Mouse (Mus musculus) telencephalon, adult 2 months (tissue): ENCODE measurements at regions not wholly inside any gene's neighbourhood (a gene's known extent, or its start where the extent isn't known, plus 50 kb on each side); places are given as distances from the start of the nearest gene placed in this dataset.

Source experiments
- DNase-seq: peaks from one replicate; pipeline ENCODE4 v3.0.0-alpha.2; 2011; ENCODE audit warnings: low read depth, low spot score

DNA sequence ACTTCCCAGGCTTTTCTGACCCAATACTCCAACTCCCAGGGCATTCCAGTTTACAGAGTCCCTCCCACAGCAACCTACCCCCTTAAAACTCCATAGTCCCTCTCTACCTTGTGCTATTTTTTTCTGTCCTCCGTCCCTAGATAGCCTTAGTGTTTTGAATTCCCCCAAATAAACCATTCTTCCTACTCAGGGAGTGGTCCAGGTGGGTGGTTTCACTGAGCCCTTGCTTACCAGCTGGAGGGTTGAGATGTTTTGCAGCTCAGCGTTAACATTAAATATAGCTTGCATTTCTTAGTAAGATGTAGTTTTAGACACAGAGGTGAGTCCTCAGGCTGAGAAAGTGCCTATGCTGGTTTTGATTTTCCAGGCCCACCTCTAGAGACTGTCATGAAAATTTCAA lies 313.0 kb downstream of the Bmper start:
- DNase-seq, result peak; percentile 33

DNA sequence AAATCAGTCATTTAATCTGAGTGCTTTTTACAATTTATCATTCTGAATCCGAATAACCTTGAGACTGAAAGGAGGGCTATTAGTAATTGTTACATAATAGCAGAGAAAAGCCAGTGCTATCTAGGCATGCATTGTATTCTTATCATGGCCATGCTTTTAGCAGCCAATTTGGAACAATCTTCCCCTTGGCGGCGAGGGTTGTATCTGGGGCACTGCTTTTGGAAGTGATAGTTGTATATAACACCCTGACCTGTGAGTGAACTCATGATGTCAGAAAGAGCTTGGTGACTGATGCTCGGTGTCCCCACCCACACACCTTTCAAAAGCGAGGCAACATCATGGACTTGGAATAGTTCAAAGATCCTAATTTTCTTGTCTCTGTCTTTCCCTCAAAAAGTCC lies 315.2 kb downstream of the Bmper start:
- DNase-seq, result no peak

DNA sequence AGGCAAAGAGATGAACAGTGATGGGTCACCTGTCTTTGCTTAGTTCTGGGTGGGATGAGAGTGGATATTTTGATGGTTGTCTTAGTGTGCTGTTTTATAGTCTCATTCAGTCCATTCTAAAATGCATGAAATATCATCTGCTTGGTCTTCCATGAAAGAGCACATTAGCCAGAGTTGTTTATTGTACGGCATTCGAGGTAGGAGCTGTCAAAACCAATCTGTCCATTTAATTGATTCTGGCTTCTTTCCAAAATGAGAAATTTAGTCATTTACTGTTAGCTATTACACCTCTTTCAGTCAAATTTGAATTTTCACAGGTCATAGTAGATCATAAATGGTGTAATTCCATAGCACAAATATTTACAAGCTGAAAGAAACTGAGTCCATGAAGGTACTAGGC lies 328.8 kb downstream of the Bmper start:
- no peak for DNase-seq

DNA sequence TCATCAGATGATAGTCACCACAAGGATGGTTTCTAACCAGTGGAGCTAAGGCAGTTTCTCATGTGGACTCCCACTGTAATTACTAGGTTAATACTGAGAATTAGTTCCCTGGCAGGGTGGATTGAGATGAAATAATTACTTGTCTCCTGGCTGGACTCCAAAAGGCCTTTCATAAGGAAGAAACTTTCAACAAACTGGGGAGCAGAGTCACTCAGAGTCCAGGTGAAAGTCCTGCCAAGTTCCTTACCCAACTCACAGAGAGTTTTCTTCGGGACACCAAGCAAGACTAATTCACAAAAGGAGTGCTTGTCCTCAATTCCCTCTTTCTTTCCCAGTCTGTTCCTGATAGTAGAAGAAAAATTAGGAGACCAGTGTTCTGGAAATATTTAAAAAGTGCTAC lies 330.9 kb downstream of the Bmper start:
- no peak for DNase-seq

DNA sequence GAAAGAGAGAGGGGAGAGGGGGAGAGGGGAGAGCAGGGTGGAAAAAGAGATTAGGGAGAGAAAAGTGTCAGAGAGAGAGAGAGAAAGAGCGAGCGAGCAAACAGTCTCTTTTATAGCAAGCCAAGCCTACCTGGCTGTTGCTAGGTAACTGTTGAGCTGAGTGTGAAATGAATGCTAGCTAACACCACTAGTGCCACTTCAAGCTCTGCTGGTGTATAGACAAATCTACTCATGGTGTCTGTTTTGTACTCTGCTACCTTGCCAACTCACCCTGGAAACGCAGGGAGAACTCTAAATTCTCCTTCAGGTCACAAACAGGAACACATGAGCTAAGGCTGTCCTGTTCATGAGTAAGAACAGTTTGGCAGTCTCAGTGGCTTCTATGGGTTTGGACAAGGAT lies 334.7 kb downstream of the Bmper start:
- no peak for DNase-seq

DNA sequence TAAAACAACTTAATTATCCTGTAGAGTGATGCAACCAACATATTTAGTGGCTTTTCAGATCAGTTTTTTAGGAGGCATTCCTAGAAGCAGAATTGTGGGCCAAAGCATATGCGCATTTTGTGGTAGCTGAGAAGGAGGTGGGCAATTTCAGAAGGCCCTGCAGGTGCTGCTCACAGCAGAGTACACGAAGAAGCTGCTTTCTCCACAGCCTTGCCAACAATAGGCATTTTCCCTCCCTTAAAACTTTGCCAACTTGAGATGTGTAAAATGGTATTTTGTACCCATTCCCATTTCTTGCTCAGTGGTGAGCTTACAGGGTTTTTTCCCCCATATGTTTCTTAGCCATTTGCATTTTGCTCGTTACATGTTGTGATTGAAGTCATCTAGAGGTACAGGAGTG lies 339.0 kb downstream of the Bmper start:
- DNase-seq, result no peak

DNA sequence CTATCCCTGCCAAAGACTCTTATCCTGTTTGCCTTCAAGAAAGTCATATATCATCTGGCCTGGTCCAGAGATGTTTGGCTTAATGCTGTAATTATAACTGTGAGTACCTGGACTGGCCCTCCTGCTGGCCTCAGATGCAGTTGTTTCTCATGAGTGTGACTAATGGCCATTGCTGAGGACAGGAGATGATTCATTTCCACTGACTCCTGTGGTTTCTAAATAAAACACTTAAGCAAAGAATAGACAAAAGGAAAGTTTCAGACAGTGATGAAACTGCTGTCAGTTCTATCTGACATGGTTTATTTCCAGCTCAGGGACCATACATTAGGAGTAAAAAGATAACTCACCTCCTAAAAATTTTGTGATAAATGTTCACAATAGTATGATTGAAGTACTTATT lies 344.2 kb downstream of the Bmper start:
- no peak for DNase-seq

DNA sequence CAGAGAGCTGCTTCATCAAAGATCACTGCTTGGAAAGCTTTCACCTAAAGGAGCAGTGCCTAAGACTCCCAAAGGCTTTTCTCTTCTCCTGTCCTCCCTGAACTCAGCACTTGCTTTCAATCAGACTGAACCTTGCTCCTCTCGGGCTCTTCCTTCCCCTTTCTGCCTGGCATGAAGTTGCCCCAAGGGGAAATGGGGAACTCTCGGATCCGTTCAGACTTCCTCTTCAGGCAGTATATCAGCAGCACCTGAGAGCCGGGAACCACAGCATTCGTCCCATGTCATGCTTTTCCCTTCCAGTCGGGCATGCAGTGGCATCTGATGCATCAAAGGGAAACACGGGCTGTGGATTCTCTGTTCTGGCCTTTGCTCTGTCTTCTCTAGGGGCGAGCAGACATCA lies 347.3 kb downstream of the Bmper start:
- DNase-seq, result no peak

DNA sequence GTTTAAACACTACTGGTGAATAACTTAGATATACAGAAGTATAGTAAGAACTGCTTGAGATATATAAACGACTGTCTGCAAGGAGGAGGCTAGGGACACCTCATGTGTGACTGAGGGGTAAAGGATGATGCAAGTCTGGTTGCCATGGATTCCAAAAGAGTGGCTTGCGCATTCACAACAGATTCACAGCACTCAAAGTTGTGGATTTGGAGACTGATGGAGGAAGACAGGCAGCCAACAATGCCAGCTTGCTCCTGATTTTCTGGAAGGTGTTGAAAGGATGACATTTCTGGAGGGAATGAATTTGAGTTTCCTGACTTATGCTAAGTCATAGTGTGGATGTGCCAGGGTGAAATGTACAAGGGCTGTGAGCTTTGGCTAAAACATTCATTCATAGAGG lies 353.4 kb downstream of the Bmper start:
- no peak for DNase-seq

DNA sequence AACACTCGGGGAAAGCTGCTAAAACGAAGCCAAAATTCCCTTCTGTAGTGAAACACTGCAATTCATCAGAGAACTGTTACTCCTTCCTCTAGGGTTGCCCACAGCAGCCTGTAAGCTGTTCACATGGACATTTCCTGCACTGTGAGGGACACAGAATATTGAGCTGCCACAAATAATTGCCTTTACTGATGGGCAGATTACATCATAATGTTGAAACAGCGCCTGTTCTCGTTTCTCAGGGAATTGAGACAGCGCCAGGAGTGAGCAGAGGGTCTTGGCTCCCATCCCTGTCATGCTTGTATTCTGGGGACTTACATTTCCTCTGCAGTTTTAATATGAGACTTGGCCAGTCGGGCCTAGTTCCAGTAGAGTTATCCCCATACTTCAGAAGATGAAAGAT lies 357.3 kb downstream of the Bmper start:
- DNase-seq, result no peak

DNA sequence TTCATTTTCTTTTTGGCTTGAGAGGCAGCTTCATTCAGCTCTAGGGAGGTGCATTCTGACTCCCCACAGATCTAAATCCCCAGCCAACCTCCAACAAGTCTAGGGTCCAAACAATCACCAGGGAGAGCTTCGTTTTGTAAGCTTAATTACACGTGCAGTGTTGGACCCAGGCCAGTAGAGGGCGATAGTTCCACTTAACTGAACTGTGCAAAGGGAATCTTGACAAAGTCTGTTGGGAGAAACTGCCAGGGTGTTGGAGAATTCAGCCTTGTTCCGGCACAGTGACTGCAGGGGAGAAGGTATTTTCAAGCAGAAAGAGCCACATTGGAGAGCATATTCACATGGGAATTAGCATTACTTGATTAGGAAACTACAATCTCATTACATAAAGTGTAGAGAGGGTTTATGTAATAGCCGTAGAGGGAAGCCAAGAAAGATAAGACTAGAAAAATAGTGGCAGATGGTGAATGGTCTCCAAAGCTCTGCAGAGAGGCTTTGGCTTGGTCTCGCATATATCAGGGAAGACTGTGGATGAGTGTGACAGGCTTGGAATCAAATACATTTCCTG lies 358.2 kb downstream of the Bmper start:
- peak; percentile 92 for DNase-seq

DNA sequence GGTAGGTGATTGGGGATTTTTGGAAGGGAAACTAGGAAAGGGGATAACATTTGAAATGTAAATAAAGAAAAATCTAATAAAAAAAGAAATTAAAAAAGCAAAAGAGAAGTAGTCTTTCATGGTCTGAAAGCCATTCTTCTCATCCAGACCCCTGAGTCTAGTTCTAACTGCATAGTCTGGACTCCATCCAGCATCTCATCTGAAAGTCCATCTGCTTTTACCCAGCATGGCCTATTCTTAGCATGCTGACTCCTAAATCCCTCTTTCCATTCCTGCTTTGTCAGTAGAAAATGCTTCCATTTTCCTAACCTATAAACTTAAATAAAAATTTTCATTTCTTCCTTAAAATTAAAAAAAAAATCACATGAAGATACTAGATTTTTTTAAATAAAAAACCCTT lies 361.7 kb downstream of the Bmper start:
- no peak for DNase-seq

DNA sequence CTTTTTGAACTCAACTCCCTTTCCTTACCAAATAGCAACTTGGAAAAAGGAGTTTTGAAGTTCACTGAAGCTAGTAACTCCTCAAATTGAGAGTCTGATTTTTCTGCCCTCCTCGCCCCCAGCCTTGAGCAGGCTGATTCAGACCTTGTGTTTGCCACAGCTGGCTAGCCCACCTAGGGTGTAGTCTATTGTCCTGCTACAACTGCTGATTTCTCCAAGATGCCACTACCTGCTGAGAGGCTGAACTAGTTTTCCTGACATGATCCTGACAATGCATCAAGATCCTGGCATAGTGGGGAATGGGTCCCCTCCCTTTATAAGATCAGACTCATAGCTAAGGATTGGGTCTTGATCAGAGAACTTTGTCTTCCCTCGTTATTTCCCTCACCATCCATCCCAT lies 366.1 kb downstream of the Bmper start:
- no peak for DNase-seq

DNA sequence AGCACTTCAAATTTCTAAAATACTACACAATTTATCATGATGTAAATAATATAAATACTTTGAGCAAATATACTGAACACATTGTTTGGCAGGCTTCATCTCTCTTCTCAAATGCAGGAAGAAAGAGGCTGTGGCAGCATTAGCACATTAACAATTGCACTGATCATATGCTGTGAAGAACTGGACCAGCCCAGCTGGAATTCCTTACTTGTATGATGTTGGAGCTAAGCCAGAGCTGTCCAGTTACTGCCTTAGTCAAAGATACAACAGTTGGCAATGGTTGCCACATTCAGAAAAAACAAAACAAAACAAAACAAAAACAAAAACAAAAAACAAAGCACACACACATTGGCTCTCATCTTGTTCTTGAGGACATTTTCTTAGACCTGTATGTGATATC lies 369.0 kb downstream of the Bmper start:
- no peak for DNase-seq

DNA sequence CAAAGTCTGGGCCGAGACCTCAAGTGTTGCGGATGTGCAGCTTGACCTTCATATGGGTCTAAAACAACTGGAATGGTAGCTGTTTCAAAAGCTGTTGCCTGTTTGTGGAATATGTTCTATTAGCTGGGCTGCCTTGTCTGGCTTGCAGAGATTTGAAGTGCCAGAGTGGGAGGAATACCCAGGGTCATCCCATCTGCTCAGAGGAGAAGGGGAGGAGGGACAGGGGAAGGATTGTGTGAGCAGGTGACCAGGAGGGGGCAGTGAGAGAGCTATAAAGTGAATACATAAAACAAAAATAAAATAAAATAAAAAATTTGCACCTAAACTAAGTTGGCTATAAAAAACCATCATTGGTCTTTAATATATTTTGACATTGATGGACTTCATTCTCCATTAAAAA lies 377.7 kb downstream of the Bmper start:
- no peak for DNase-seq
